Mouse (Mus musculus) CD4-positive, CD25-positive, alpha-beta regulatory T cell, adult 4 months (primary cell): ENCODE measurements around the gene Gjc1. TPM values are rescaled to one million over a fixed set of nuclear protein-coding genes. Genes with fewer than 3 reads are reported as not detected.

ENCODE experiments used
- ATAC-seq: one replicate; pipeline ENCODE4 v1.8.0; 2017
- polyA plus RNA-seq, 2 experiments: library from polyadenylated mRNA; unstranded; fragments of 100-300 nt; shearing (Covaris generic); gene quantifications; one replicate each; pipeline ENCODE4 v1.2.1; 2017

The Gjc1 gene
- polyA plus RNA-seq, 2 experiments from 2014 or later = 0.28 TPM; not detected in 1

GRCm38 (mm10) chr11:102810721-102811485 lies 8.6 kb downstream of the Gjc1 start:
- ATAC-seq = no peak

DNA sequence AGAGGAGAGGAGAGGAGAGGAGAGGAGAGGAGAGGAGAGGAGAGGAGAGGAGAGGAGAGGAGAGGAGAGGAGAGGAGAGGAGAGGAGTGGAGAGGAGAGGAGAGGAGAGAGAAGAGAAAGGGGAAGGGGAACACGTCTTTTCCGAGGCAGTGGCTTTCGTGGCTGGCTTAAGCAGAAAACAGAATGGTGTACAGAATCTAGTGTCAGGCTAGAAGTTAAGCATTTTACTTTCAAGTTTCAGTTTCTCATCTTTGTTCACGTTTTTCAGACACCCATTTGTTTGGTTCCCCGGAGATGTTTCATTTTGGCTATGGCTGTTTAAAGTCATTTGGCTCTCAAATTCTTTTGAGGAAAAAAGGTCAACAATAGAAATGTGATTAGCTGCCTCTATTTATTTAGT lies 11.3 kb downstream of the Gjc1 start:
- no peak for ATAC-seq

DNA sequence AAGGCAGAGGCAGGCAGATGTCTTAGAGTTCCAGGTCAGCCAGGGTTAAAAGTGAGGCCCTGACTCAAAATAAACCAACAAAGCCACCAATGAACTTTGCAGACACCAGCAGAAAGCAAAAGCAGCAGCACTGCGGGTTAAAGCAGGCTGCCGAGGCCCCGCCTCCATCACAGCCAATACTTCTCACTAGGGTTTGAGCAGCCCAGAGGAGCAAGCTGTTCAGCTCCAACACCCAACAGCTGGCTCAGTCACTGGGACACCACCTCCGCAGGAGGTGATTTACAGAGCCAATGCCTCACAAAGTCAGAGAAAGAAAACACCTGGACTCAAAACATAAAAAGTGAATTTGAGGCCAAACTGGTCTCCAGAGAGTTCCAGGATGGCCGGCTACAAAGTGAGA lies 16.0 kb downstream of the Gjc1 start:
- ATAC-seq = no peak

- ATAC-seq = no peak
Measured at GRCm38 (mm10) chr11:102794157-102794556, 25.3 kb downstream of the Gjc1 start.

DNA sequence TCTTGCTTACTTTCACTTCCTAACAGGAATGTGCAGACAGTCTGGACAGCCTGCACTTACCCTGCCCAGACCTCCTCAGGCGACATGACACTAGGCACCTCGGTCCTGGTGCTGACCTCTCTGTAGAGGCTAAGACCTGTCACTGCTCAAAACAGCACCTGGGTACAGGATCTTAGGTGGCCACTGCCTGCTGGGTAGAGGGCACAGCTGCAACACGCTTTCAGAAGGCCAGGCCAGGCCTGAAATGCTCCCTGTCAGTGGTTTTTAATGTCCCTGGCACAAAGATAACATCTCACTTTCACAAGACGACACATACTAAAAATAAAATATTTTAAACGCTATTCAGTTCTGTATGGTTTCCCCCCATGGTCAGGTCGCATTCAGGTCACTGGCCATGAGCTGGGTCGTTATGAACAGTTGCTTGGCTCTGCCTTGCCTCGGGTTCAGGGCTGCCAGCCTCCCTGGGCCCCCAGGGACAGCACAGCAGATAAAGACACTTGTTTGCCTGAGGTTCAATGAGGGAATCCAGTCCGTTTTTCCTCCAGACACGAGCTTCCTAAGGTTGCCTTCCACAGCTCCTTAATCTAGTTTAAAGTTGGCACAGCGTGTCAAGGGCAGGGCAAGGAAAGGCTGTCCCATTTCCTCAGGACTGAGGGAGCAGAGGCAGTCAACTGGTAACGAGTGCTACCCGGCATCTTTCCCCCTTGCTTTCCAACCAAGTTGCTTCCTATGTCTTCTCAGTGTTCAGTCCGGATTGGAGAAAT lies 27.6 kb downstream of the Gjc1 start:
- no peak for ATAC-seq

- no peak for ATAC-seq
Measured at GRCm38 (mm10) chr11:102787688-102788177, 31.8 kb downstream of the Gjc1 start.

- ATAC-seq = no peak
Measured at GRCm38 (mm10) chr11:102783443-102783842, 36.1 kb downstream of the Gjc1 start.

DNA sequence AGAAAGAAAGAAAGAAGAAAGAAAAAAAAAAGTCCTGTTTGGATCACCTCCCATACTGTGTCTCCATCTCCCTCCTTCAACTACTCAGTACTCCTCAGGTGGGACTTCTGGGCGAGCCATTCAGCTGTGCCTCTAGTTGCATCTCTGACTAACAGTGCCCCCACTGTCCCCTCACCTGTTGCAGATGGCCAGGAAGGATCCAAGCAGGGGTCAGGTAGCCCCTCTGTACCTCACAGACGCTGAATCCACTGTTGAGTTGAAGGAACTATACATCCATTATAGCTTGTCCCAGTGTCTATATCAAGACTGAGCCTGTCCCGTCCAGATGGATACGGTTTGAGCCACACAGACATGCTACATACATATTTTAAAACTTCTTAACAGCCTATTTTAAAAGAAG lies 38.0 kb downstream of the Gjc1 start:
- ATAC-seq = no peak

GRCm38 (mm10) chr11:102780986-102781351 lies 38.5 kb downstream of the Gjc1 start:
- no peak for ATAC-seq

DNA sequence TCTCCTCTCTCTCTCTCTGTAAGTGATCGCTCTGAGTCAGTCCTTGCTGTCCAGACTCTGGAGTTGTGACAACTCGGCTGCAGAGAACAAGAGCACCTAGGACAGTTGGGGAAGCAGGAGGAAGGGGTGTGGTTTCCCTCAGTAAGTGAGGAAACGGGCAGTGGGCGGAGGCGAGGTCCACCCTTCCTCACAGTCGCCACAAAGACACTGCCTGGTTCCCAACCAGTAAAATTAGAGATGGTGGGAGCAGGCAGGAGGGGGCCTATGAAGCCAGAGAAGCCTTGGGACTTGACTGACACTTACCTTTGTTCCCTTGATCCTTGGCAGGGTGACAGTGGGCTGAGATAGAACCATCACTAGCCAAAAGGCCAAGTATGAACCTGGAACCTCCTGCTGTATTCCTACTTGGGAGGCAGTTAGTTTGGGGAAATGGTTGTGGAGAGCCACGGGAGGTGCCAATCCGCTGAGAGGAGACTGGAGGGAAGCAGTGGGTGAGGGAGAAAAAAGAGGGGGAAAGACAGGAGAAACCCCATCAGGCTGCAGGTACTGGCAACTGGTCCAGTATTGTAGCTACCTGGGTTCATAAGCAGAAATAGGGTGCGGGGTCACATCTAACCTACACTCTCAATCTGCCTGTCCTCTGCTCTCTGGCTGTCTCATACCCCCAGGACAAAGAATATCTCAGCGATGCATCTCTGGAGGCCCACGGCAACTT lies 39.1 kb downstream of the Gjc1 start:
- ATAC-seq = no peak

GRCm38 (mm10) chr11:102779824-102780223 lies 39.7 kb downstream of the Gjc1 start:
- no peak for ATAC-seq

- ATAC-seq = no peak
Measured at GRCm38 (mm10) chr11:102779081-102779638, 40.3 kb downstream of the Gjc1 start.

DNA sequence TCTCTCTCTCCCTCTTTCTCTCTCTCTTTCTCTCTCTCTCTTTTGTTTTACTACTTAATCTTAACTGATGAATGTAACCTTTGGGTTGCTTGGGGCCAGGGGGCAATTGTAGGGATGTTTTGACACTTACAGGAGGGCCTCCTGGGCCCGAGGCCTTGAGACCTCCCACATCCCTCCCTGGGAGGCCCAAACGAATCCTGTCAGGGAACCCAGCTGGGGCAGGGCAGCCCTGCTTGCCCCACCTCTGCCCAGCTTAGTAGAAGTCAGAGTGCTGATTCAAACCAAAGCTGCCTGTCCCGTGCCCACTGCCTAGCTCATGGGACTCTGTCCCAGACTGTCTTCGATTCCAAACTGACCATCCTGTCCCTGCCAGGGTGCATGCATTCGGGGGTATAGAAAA lies 40.9 kb downstream of the Gjc1 start:
- no peak for ATAC-seq

DNA sequence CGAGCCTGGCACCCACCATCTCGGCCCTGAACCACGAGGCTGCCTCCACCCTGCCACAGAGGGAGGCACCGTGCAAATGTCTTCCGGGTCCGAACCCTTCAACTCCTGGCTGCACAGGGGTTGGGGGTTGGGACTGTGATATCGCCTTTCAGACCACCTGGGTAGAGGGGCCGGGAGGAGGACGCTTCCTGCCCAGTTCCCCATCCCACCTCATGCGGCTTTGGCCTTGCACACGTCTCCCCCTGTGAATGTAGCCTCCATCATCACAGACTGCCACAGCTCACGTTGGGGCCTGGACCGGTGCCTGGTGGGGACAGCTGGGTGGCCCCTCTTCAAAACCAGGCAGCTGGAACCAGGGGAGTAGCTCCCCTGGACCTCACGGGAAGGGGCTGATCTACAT lies 41.3 kb downstream of the Gjc1 start:
- no peak for ATAC-seq

DNA sequence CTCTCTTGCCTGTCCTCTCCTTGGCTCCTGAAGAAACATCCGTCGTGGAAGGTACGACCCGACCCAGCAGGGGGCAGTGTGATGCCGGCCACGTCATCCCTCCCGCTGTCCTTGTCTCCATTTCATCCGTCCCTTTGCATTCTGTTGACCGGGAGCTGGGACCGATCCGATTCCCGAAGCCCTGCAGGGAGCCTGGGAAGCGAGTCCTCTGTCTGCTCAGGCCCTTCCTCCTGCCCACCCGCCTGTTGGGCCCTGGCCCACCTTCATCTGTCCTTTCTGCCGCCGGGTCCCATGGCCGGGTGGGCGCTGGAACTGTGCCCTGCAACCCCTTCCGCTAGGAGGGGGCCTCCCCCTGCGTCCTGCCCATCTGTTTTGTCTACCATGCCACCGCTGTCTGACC lies 41.9 kb downstream of the Gjc1 start:
- no peak for ATAC-seq

- no peak for ATAC-seq
Measured at GRCm38 (mm10) chr11:102774621-102775141, 44.8 kb downstream of the Gjc1 start.

- no peak for ATAC-seq
Measured at GRCm38 (mm10) chr11:102773713-102774611, 45.5 kb downstream of the Gjc1 start.

DNA sequence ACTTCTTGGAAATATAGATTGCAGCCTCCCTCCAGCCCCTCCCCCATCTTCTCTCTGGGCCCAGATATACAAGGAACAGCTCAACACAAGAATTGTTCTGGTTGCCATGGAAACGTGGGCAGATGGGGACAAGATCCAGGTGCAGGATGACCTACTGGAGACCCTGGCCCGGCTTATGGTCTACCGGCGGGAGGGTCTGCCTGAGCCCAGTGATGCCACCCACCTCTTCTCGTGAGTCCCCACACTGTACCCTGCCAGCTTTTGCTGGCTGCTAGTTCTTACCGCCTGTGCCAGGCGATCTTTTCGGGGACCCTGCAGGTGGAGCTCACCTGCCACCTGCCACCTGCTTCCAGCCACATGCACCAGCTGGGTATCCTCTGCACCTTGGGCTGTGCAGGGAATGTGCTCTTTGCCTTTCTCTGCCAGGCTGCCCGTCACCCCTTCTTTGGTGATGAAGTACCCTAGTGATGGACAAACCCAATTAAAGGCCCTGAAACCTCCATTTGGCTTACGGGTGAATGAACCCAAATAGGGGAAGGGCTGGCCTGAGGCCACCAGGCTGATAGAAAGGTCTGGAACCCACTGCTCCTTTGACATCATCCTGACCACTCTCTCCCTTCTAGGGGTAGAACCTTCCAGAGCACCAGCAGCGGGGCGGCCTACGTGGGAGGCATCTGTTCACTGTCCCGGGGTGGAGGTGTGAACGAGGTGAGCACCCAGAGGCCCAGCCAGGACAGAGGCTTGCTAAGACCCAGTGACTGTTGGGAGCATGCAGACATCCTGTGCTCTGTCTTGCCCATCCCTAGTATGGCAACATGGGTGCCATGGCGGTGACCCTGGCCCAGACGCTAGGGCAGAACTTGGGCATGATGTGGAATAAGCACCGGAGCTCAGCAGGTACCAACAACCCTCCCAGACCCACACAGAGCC lies 46.5 kb downstream of the Gjc1 start:
- no peak for ATAC-seq

DNA sequence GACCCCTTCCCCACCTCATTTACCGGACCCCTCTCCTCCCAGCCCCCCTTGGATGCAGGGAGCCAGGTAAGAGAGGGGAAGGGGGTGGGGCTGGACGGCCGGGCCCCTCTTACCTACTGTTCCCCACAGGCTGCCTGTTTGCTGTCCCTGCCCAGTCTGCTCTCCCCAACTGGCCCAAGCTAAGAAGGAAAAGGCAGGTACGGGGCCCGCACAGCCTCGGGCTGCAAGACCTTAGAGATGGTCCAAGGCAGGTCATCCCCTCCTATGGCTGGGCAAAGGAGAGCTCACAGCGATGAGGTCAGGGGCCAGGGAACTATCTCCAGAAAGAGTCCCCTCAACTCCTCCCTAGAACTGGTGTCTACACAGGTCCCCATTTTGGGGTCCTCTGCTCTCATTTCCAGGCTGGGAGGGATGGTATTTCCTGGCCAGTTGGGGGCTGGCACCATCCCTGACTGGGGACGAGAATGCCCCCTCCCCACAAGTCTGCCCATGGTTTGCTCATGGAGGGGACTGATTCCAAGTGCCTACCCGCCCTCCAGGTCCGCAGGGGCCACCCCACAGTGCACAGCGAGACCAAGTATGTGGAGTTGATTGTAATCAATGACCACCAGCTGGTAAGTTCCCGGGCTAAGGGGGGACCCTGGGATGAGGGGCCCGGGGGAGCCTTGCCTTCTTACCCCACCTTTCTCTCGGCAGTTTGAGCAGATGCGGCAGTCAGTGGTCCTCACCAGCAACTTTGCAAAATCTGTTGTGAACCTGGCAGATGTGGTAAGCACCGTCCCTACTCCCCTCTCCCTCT lies 47.4 kb downstream of the Gjc1 start:
- ATAC-seq = no peak
